Mouse (Mus musculus) kidney, embryonic 16.5 days (tissue): ENCODE results near the gene Ramp2. TPM values are rescaled to one million over a fixed set of nuclear protein-coding genes. Genes with fewer than 3 reads are reported as not detected.

Experiments used
- ATAC-seq: fragments of 200-750 bp; cut with Nextera tagmentation; 2 replicates; pipeline ENCODE4 v1.8.0; 2017; ENCODE audit warnings: moderate TSS enrichment; ENCODE audit not compliant: low FRiP score, low TSS enrichment
- H3K27ac ChIP-seq: fragments of 300-500 bp; sonication (generic); 2 replicates; pipeline ENCODE4 v1.5.1; 2014; ENCODE audit warnings: low read length
- H3K27me3 ChIP-seq: fragments of 300-500 bp; sonication (generic); 2 replicates; pipeline ENCODE4 v1.6.1; 2014; ENCODE audit warnings: low read length, control low read depth, mixed read lengths; ENCODE audit not compliant: insufficient read depth
- H3K36me3 ChIP-seq: fragments of 300-500 bp; sonication (generic); 2 replicates; pipeline ENCODE4 v1.6.1; 2014; ENCODE audit warnings: low read length, control low read depth, mixed read lengths; ENCODE audit not compliant: insufficient read depth
- H3K4me1 ChIP-seq: fragments of 300-500 bp; sonication (generic); 2 replicates; pipeline ENCODE4 v1.6.1; 2014; ENCODE audit warnings: low read length, control low read depth, mixed read lengths; ENCODE audit not compliant: insufficient read depth
- H3K4me2 ChIP-seq: fragments of 300-500 bp; sonication (generic); replicated peaks from 2 replicates; pipeline ENCODE4 v1.6.1; 2014; ENCODE audit warnings: low read depth, low read length
- H3K4me3 ChIP-seq: fragments of 300-500 bp; sonication (generic); 2 replicates; pipeline ENCODE4 v1.5.1; 2014; ENCODE audit warnings: mild to moderate bottlenecking, low read length
- H3K9ac ChIP-seq: fragments of 300-500 bp; sonication (generic); replicated peaks from 2 replicates; pipeline ENCODE4 v1.6.1; 2014; ENCODE audit warnings: low read length
- H3K9me3 ChIP-seq: fragments of 300-500 bp; sonication (generic); 2 replicates; pipeline ENCODE4 v1.6.1; 2016; ENCODE audit warnings: low read length, control low read depth
- WGBS: fragments of 180-500 bp; shearing (Covaris S2); extraction: QIAGEN DNeasy Blood & Tissue Kit; methylation state at CpG from one replicate; pipeline ENCODE4 v1.1.7; 2014; 5-methylcytosine and 5-hydroxymethylcytosine counted together
- polyA plus RNA-seq: library from polyadenylated mRNA; unstranded; fragments of >200 nt; fragmentation: Nextera tagmentation; extraction: Ambion mirVana; gene quantifications from 2 replicates; pipeline ENCODE4 v1.2.1, GENCODE M21; 2015

The Ramp2 gene
- polyA plus RNA-seq, 1 experiment from 2014 or later: 246 TPM

DNA sequence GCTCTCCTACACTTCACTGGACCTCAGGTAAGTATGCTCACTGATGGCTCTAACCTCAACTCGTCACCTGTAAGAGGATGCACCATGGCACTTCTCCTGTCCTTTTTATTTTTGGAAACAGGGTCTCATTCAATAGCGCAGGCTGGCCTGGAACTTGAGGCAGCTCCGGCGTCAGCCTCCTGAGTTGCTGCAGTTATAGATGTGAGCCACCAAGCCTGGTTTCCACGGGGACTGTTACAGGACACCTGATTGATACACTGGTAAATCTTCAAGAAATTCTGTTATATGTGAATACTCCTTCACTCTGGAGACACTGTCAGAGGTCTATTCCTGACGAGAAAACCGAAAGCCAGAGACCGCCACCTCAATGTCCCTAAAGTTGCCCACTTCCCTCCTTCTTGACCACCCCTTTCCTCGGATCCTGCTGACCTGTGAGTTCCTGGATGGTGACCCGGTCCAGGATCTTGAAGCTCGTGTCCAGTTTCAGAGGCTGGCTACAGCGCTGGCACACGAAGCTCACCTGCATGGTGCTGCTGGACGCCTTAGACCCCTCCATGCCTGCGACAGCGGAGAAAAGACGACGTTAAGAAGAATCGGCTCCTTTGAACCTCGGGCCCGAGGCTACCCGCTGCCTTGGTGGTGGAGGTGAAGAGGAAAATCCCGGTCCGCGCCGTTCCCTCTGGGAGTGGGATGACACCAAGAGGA lies 55.6 kb downstream of the Ramp2 start:
- Histone ChIP-seq H3K27ac (peak overlapping the region; percentile 32; the same call in 1 of the 2 replicates), H3K4me1 (peaks cover 11% of the 10 kb centered on the region), H3K27me3 (no peaks in the 10 kb centered on the region), H3K36me3 (peaks cover 12% of the 10 kb centered on the region; the same call in 1 of the 2 replicates), H3K9ac (peak overlapping the region; percentile 82), H3K4me2 (peak overlapping the region; percentile 97), H3K4me3 (peak overlapping the region; percentile 76), H3K9me3 (no peaks in the 10 kb centered on the region)
- ATAC-seq: peak; percentile 55
- 12% methylated on average over 26 of the region's 26 CpGs for WGBS

DNA sequence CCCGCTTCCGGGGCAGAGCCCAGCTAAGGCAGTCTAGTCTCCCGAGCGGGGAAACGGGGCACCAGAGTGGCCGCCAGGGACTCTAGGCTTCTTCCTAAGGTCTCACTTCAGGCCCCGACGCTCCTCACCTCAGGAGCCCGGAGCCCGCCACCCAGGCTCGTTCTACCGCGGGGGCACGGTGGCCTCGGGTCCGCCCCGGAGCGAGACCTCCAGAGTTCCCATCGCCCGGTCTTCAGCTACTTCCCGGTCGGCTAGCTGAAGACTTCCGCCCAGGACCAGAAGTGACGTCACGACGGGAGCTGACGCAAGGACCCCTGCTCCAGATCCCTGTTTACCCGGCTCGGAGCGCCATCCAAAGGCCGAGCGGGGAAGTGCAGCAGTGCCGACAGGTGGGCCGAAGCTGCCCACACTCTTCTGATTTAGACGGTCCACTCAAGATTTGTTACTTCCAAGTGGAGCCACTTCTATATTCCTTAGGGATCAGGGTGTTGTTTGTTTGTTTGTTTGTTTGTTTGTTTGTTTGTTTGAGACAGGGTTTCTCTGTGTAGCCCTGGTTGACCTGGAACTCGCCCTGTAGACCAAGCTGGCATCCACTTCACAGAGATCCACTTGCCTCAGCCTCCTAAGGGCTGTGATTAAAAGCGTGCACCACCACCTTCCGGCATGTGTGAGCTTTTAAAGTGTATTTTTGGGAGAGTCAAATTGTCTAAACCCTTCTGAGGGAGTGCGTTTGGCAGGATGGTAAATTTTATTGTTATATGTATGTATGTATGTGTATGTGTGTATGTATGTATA lies 56.4 kb downstream of the Ramp2 start, which contains the start of gene Becn1:
Gene Becn1, minus strand, starts transcription at position 283 of the 795 bp plus-strand sequence.
- Histone ChIP-seq H3K4me3 (peak within 1 kb of the TSS; percentile 76), H3K27ac (peak within 1 kb of the TSS; percentile 32; the same call in 1 of the 2 replicates), H3K4me1 (peaks cover 11% of the 10 kb centered on the region), H3K9me3 (no peaks in the 10 kb centered on the region), H3K4me2 (peak within 1 kb of the TSS; percentile 97), H3K27me3 (no peaks in the 10 kb centered on the region), H3K9ac (peak within 1 kb of the TSS; percentile 82), H3K36me3 (peaks cover 12% of the 10 kb centered on the region; the same call in 1 of the 2 replicates)
- WGBS: 6% methylated on average over 39 of the region's 39 CpGs
- ATAC-seq: peak; percentile 95

GRCm38 (mm10) chr11:101307744-101308143 lies 61.9 kb downstream of the Ramp2 start:
- no peak overlapping the region for H3K9ac ChIP-seq
- no peak overlapping the region for H3K27ac ChIP-seq
- H3K4me1 ChIP-seq: no peaks in the 10 kb centered on the region
- no peaks in the 10 kb centered on the region for H3K27me3 ChIP-seq
- no peak overlapping the region for H3K4me2 ChIP-seq
- no peaks in the 10 kb centered on the region for H3K36me3 ChIP-seq
- WGBS: 46% methylated on average over 5 of the region's 5 CpGs
- H3K4me3 ChIP-seq: no peak overlapping the region
- no peak for ATAC-seq
- H3K9me3 ChIP-seq: no peaks in the 10 kb centered on the region

Other genes with a start within 250 kb of the Ramp2 start
- 42.2 and 45.3 TPM in 2 replicates for gene Atp6v0a1, start 236.6 kb upstream of the Ramp2 start, polyA plus RNA-seq
- 18.6 and 23.0 TPM in 2 replicates for gene Naglu, start 176.0 kb upstream of the Ramp2 start, polyA plus RNA-seq
- gene Hsd17b1, start 167.6 kb upstream of the Ramp2 start, polyA plus RNA-seq: 0.77 TPM in 1 of 2 replicates, not detected in the other
- 54.3 and 57.9 TPM in 2 replicates for gene Coasy, start 163.5 kb upstream of the Ramp2 start, polyA plus RNA-seq
- gene Mlx, start 158.8 kb upstream of the Ramp2 start, polyA plus RNA-seq: 51.9 and 58.9 TPM in 2 replicates
- 40.0 and 40.1 TPM in 2 replicates for gene Psmc3ip, start 150.6 kb upstream of the Ramp2 start, polyA plus RNA-seq
- gene Retreg3, start 126.1 kb upstream of the Ramp2 start, polyA plus RNA-seq: 21.9 and 23.2 TPM in 2 replicates
- gene Tubg1, start 126.1 kb upstream of the Ramp2 start, polyA plus RNA-seq: 98.1 and 98.2 TPM in 2 replicates
- gene Tubg2, start 90.1 kb upstream of the Ramp2 start, polyA plus RNA-seq: 4.2 and 4.5 TPM in 2 replicates
- gene Cntnap1, start 75.5 kb upstream of the Ramp2 start, polyA plus RNA-seq: 2.2 TPM in 2 replicates
- 18.7 and 19.2 TPM in 2 replicates for gene Plekhh3, start 74.7 kb upstream of the Ramp2 start, polyA plus RNA-seq
- 0.50 and 0.76 TPM in 2 replicates for gene Ccr10, start 70.6 kb upstream of the Ramp2 start, polyA plus RNA-seq
- gene Ezh1, start 19.6 kb upstream of the Ramp2 start, polyA plus RNA-seq: 25.1 and 29.5 TPM in 2 replicates
- gene Vps25, start 7.7 kb downstream of the Ramp2 start, polyA plus RNA-seq: 154 TPM in 2 replicates
- gene Wnk4, start 14.5 kb downstream of the Ramp2 start, polyA plus RNA-seq: 30.5 and 39.5 TPM in 2 replicates
- 1.7 and 3.2 TPM in 2 replicates for gene Cntd1, start 33.0 kb downstream of the Ramp2 start, polyA plus RNA-seq
- 197 and 200 TPM in 2 replicates for gene Coa3, start 33.1 kb downstream of the Ramp2 start, polyA plus RNA-seq
- 176 and 188 TPM in 2 replicates for gene Becn1, start 56.3 kb downstream of the Ramp2 start, polyA plus RNA-seq
- 142 and 148 TPM in 2 replicates for gene Psme3, start 70.2 kb downstream of the Ramp2 start, polyA plus RNA-seq
- gene Aoc2, start 79.0 kb downstream of the Ramp2 start, polyA plus RNA-seq: 1.7 and 2.0 TPM in 2 replicates
- gene Aoc3, start 84.6 kb downstream of the Ramp2 start, polyA plus RNA-seq: 0.86 and 1.3 TPM in 2 replicates
- gene G6pc, start 121.5 kb downstream of the Ramp2 start, polyA plus RNA-seq: 2.8 and 3.6 TPM in 2 replicates
- 79.2 and 84.1 TPM in 2 replicates for gene Aarsd1, start 171.6 kb downstream of the Ramp2 start, polyA plus RNA-seq
- 10.0 and 16.9 TPM in 2 replicates for gene Gm27029, start 178.8 kb downstream of the Ramp2 start, polyA plus RNA-seq
- gene Rundc1, start 179.1 kb downstream of the Ramp2 start, polyA plus RNA-seq: 22.8 and 23.8 TPM in 2 replicates
- 10.1 and 10.9 TPM in 2 replicates for gene Ptges3l, start 179.3 kb downstream of the Ramp2 start, polyA plus RNA-seq
- 267 and 290 TPM in 2 replicates for gene Rpl27, start 196.3 kb downstream of the Ramp2 start, polyA plus RNA-seq
- gene Ifi35, start 202.4 kb downstream of the Ramp2 start, polyA plus RNA-seq: 17.9 and 18.6 TPM in 2 replicates
- 10.9 and 11.3 TPM in 2 replicates for gene Rnd2, start 219.0 kb downstream of the Ramp2 start, polyA plus RNA-seq
- 36.5 and 39.3 TPM in 2 replicates for gene Vat1, start 220.2 kb downstream of the Ramp2 start, polyA plus RNA-seq